Mouse (Mus musculus): ENCODE data around the gene Abhd16a. TPM values are rescaled to one million over a fixed set of nuclear protein-coding genes. Genes with fewer than 3 reads are reported as not detected.
A peak's percentile ranks its signal among the peaks of the same experiment; 100 is the strongest.

Abhd16a gene
- total and polyA plus RNA-seq, 3 experiments: 28.9 to 80.6 (median 35.6) TPM

GRCm38 (mm10) chr17:35051156-35052086, 37.6 kb upstream of the Abhd16a start:
- peak; percentile 61 for ATAC-seq (ENCODE audit: extremely low read depth, insufficient number of reproducible peaks, low FRiP score, poor library complexity, severe bottlenecking)
- TF ChIP-seq POLR2AphosphoS5 (IDR thresholded peaks at IDR 0.05; ENCODE audit: insufficient replicate concordance, low read depth, low read length) (no peak), GATA2 (IDR thresholded peaks at IDR 0.05; ENCODE audit: borderline replicate concordance, low read depth, low read length) (no peak), TAL1 (conservative IDR thresholded peaks at IDR 0.05; ENCODE audit: low read depth, low read length) (no peak), GATA1 (IDR thresholded peaks at IDR 0.05; ENCODE audit: borderline replicate concordance, low read length) (no peak), CTCF (IDR thresholded peaks at IDR 0.05; ENCODE audit: low read depth, low read length) (no peak)
- Histone ChIP-seq H3K36me3 (replicated peaks) (peaks cover 51% of the 10 kb centered on the region), H3K9me3 (replicated peaks) (no peaks in the 10 kb centered on the region), H3K4me1 (ENCODE audit: insufficient read depth, low read depth, low read length) (peaks cover 73% of the 10 kb centered on the region), H3K27me3 (ENCODE audit: insufficient read depth, low read length) (no peaks in the 10 kb centered on the region), H3K4me3 (ENCODE audit: low read depth, low read length) (peak overlapping the region; percentile 81)
- peak; percentile 93 for DNase-seq (ENCODE audit: low spot score)

GRCm38 (mm10) chr17:35052271-35052798, 36.7 kb upstream of the Abhd16a start:
- Histone ChIP-seq H3K4me3 (ENCODE audit: low read depth, low read length) (peak overlapping the region; percentile 81), H3K27me3 (ENCODE audit: insufficient read depth, low read length) (no peaks in the 10 kb centered on the region), H3K4me1 (ENCODE audit: insufficient read depth, low read depth, low read length) (peaks cover 75% of the 10 kb centered on the region), H3K9me3 (replicated peaks) (no peaks in the 10 kb centered on the region), H3K36me3 (replicated peaks) (peaks cover 59% of the 10 kb centered on the region)
- TF ChIP-seq TAL1 (conservative IDR thresholded peaks at IDR 0.05; ENCODE audit: low read depth, low read length) (no peak), CTCF (IDR thresholded peaks at IDR 0.05; ENCODE audit: low read depth, low read length) (no peak), GATA1 (IDR thresholded peaks at IDR 0.05; ENCODE audit: borderline replicate concordance, low read length) (no peak), GATA2 (IDR thresholded peaks at IDR 0.05; ENCODE audit: borderline replicate concordance, low read depth, low read length) (no peak), POLR2AphosphoS5 (IDR thresholded peaks at IDR 0.05; ENCODE audit: insufficient replicate concordance, low read depth, low read length) (no peak)
- DNase-seq (ENCODE audit: low spot score) (no peak), ATAC-seq (ENCODE audit: extremely low read depth, insufficient number of reproducible peaks, low FRiP score, poor library complexity, severe bottlenecking) (no peak)

- Histone ChIP-seq H3K27me3 (ENCODE audit: insufficient read depth, low read length) (no peaks in the 10 kb centered on the region), H3K4me3 (ENCODE audit: low read depth, low read length) (no peak overlapping the region; the same call in 1 of the 2 replicates), H3K9me3 (replicated peaks) (no peaks in the 10 kb centered on the region), H3K36me3 (replicated peaks) (peaks cover 85% of the 10 kb centered on the region), H3K4me1 (ENCODE audit: insufficient read depth, low read depth, low read length) (peaks cover 84% of the 10 kb centered on the region)
- DNase-seq (ENCODE audit: low spot score): no peak
- TF ChIP-seq CTCF (IDR thresholded peaks at IDR 0.05; ENCODE audit: low read depth, low read length) (no peak), TAL1 (conservative IDR thresholded peaks at IDR 0.05; ENCODE audit: low read depth, low read length) (no peak), POLR2AphosphoS5 (IDR thresholded peaks at IDR 0.05; ENCODE audit: insufficient replicate concordance, low read depth, low read length) (no peak), GATA1 (IDR thresholded peaks at IDR 0.05; ENCODE audit: borderline replicate concordance, low read length) (no peak), GATA2 (IDR thresholded peaks at IDR 0.05; ENCODE audit: borderline replicate concordance, low read depth, low read length) (no peak)
- no peak for ATAC-seq (ENCODE audit: extremely low read depth, insufficient number of reproducible peaks, low FRiP score, poor library complexity, severe bottlenecking)
Measured at GRCm38 (mm10) chr17:35055691-35056495, 33.2 kb upstream of the Abhd16a start.

GRCm38 (mm10) chr17:35057090-35057489, 32.0 kb upstream of the Abhd16a start:
- no peak for ATAC-seq (ENCODE audit: extremely low read depth, insufficient number of reproducible peaks, low FRiP score, poor library complexity, severe bottlenecking)
- Histone ChIP-seq H3K27me3 (ENCODE audit: insufficient read depth, low read length) (no peaks in the 10 kb centered on the region), H3K4me1 (ENCODE audit: insufficient read depth, low read depth, low read length) (peaks cover 87% of the 10 kb centered on the region), H3K9me3 (replicated peaks) (no peaks in the 10 kb centered on the region), H3K4me3 (ENCODE audit: low read depth, low read length) (no peak overlapping the region), H3K36me3 (replicated peaks) (peaks cover 86% of the 10 kb centered on the region)
- TF ChIP-seq GATA2 (IDR thresholded peaks at IDR 0.05; ENCODE audit: borderline replicate concordance, low read depth, low read length) (no peak), GATA1 (IDR thresholded peaks at IDR 0.05; ENCODE audit: borderline replicate concordance, low read length) (no peak), POLR2AphosphoS5 (IDR thresholded peaks at IDR 0.05; ENCODE audit: insufficient replicate concordance, low read depth, low read length) (no peak), TAL1 (conservative IDR thresholded peaks at IDR 0.05; ENCODE audit: low read depth, low read length) (no peak), CTCF (IDR thresholded peaks at IDR 0.05; ENCODE audit: low read depth, low read length) (no peak)
- DNase-seq (ENCODE audit: low spot score): no peak

- Histone ChIP-seq H3K4me1 (ENCODE audit: insufficient read depth, low read depth, low read length) (peaks cover 75% of the 10 kb centered on the region), H3K27me3 (ENCODE audit: insufficient read depth, low read length) (no peaks in the 10 kb centered on the region), H3K4me3 (ENCODE audit: low read depth, low read length) (no peak overlapping the region; the same call in 1 of the 2 replicates), H3K36me3 (replicated peaks) (peaks cover 85% of the 10 kb centered on the region), H3K9me3 (replicated peaks) (no peaks in the 10 kb centered on the region)
- no peak for DNase-seq (ENCODE audit: low spot score)
- TF ChIP-seq GATA2 (IDR thresholded peaks at IDR 0.05; ENCODE audit: borderline replicate concordance, low read depth, low read length): no peak
- no peak for TF ChIP-seq TAL1 (conservative IDR thresholded peaks at IDR 0.05; ENCODE audit: low read depth, low read length)
- no peak for TF ChIP-seq GATA1 (IDR thresholded peaks at IDR 0.05; ENCODE audit: borderline replicate concordance, low read length)
- no peak for TF ChIP-seq POLR2AphosphoS5 (IDR thresholded peaks at IDR 0.05; ENCODE audit: insufficient replicate concordance, low read depth, low read length)
- no peak for TF ChIP-seq CTCF (IDR thresholded peaks at IDR 0.05; ENCODE audit: low read depth, low read length)
- ATAC-seq (ENCODE audit: extremely low read depth, insufficient number of reproducible peaks, low FRiP score, poor library complexity, severe bottlenecking): no peak
Measured at GRCm38 (mm10) chr17:35058316-35058715, 30.7 kb upstream of the Abhd16a start.

Data from G1E (cell line).